Mouse (Mus musculus): Measurements from ENCODE around the gene Nxph1.

GRCm38 (mm10) chr6:9077793-9078689, 129.8 kb downstream of the Nxph1 start:
- TF ChIP-seq CTCF (IDR thresholded peaks at IDR 0.05) (no peak), EP300 (IDR thresholded peaks at IDR 0.05) (no peak)
